Mouse (Mus musculus): Measurements from ENCODE around the gene Tmem150a. TPM values are rescaled to one million over a fixed set of nuclear protein-coding genes. Genes with fewer than 3 reads are reported as not detected.

The Tmem150a gene
- polyA plus RNA-seq (2017; shearing (Covaris generic)) = 1 to 10 TPM in 1 of 2 experiments, under 1 TPM in 1; 0.14 to 1.0 TPM

GRCm38 (mm10) chr6:72355066-72355911, at the start of gene Tmem150a:
TSS of gene Tmem150a (plus strand) at chr6:72355447.

GRCm38 (mm10) chr6:72345074-72345567, 10.1 kb upstream of the Tmem150a start, which contains the start of gene Usp39:
TSS of gene Usp39 (minus strand) at chr6:72345184.

GRCm38 (mm10) chr6:72347166-72347941, 7.9 kb upstream of the Tmem150a start, which contains the start of gene 0610030E20Rik:
TSS of gene 0610030E20Rik (plus strand) at chr6:72347317.

GRCm38 (mm10) chr6:72366844-72367443, 11.7 kb downstream of the Tmem150a start, which contains the start of gene Rnf181:
TSS of gene Rnf181 (minus strand) at chr6:72366956.

GRCm38 (mm10) chr6:72380131-72380770, 25.0 kb downstream of the Tmem150a start, which contains the start of gene Vamp5:
TSS of gene Vamp5 (minus strand) at chr6:72380468.

GRCm38 (mm10) chr6:72389941-72390771, 34.9 kb downstream of the Tmem150a start, which contains the start of gene Vamp8:
TSS of gene Vamp8 (minus strand) at chr6:72390703.

Other genes starting within 250 kb of the Tmem150a start
- gene Atoh8, start 119.9 kb upstream of the Tmem150a start, polyA plus RNA-seq (2017; shearing (Covaris generic)) = not detected
- not detected for gene Sftpb, start 50.8 kb upstream of the Tmem150a start, polyA plus RNA-seq (2017; shearing (Covaris generic))
- gene Usp39, start 10.3 kb upstream of the Tmem150a start, polyA plus RNA-seq (2017; shearing (Covaris generic)) = 10 to 100 TPM; 40.0 to 40.9 TPM
- 10 to 100 TPM; 41.5 to 48.8 TPM for gene 0610030E20Rik, start 8.1 kb upstream of the Tmem150a start, polyA plus RNA-seq (2017; shearing (Covaris generic))
- 100 to 1,000 TPM; 133 to 139 TPM for gene Rnf181, start 11.5 kb downstream of the Tmem150a start, polyA plus RNA-seq (2017; shearing (Covaris generic))
- 10 to 100 TPM; 30.4 to 79.8 TPM for gene Vamp5, start 25.0 kb downstream of the Tmem150a start, polyA plus RNA-seq (2017; shearing (Covaris generic))
- gene Vamp8, start 35.3 kb downstream of the Tmem150a start, polyA plus RNA-seq (2017; shearing (Covaris generic)) = 100 to 1,000 TPM; 258 to 387 TPM
- gene Ggcx, start 58.9 kb downstream of the Tmem150a start, polyA plus RNA-seq (2017; shearing (Covaris generic)) = 10 to 100 TPM in 1 of 2 experiments, 1 to 10 TPM in 1; 8.2 to 11.6 TPM
- 100 to 1,000 TPM; 232 to 345 TPM for gene Mat2a, start 84.1 kb downstream of the Tmem150a start, polyA plus RNA-seq (2017; shearing (Covaris generic))
- not detected for gene Sh2d6, start 166.3 kb downstream of the Tmem150a start, polyA plus RNA-seq (2017; shearing (Covaris generic))
- gene Capg, start 188.9 kb downstream of the Tmem150a start, polyA plus RNA-seq (2017; shearing (Covaris generic)) = 1,000 to 10,000 TPM in 1 of 2 experiments, 100 to 1,000 TPM in 1; 341 to 1,155 TPM
- 10 to 100 TPM; 14.1 to 22.7 TPM for gene Elmod3, start 243.0 kb downstream of the Tmem150a start, polyA plus RNA-seq (2017; shearing (Covaris generic))
- 1 to 10 TPM; 2.5 to 8.3 TPM for gene Retsat, start 243.0 kb downstream of the Tmem150a start, polyA plus RNA-seq (2017; shearing (Covaris generic))

Data from activated CD4-positive, CD25-positive, alpha-beta regulatory T cell (primary cell).